Mouse (Mus musculus) kidney, postnatal 14 days (tissue): Measurements from ENCODE around the gene Pnkp.
A peak's percentile ranks its signal among the peaks of the same experiment; 100 is the strongest.

ENCODE experiments used
- DNase-seq: peaks from one replicate; pipeline ENCODE4 v3.0.0; 2022; ENCODE audit warnings: mixed read lengths

The Pnkp gene

DNA sequence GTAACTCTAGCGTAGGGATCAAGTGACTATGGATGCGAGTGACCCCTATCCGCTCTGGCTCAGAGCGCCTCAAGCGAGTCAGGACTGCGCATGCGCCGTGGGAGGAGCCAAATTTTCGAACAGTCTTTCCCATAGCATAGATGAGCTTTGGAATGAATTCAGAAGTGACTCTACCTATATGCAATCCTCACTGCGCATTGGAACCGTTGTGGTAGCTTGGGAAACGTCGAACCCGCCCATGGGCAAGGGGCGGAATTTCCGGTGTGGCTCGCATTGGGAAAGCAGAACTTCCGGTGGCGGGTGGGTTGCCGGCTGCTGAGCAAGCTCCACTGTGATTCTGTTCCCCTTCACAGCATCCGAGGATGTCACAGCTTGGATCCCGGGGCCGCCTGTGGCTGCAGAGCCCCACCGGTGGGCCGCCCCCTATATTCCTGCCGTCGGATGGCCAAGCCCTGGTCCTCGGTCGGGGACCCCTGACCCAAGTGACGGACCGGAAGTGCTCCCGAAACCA, at the start of gene Pnkp:
TSS of gene Pnkp (plus strand) at position 98 of the 511 bp plus-strand sequence.
- peak; percentile 88 for DNase-seq

DNA sequence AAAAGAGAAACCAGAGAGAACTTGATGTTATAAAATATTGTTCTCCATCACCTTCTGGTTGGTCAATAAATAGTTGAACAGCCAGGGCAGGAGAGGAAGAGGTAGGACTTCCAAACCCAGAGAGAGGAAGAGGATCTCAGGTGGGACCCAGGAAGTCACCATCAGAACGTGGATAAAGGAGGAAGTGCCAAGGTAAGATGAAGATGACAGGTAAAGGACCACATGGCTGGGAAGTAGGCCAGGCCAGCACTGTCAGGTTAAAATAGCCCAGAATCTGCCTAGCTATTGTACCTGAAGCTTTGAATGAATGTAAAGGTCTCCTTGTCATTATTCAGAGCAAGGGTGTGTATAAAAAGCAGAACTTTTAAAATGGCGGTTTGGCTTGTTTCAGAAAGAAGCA, 48.0 kb upstream of the Pnkp start:
- DNase-seq, result no peak

DNA sequence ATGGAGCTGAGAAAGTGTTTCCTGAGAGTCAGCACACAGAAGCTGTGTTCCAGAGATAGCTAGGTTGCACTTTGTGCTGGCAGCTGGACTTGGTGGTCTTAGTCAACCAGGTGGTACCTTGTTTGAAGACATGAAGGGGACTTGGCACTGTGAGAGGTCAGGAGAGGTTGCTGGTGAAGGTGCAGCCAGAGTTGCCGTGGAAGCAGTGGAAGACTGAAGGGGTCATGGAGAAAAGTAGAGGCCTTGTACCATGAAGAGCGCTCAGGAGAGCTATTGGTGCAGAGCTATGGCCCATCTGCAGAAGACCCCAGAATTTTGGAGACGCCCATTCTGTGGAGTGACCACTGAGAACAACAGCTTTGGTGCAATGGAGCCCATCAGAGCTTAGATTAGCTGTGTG, 47.5 kb upstream of the Pnkp start:
- no peak for DNase-seq

DNA sequence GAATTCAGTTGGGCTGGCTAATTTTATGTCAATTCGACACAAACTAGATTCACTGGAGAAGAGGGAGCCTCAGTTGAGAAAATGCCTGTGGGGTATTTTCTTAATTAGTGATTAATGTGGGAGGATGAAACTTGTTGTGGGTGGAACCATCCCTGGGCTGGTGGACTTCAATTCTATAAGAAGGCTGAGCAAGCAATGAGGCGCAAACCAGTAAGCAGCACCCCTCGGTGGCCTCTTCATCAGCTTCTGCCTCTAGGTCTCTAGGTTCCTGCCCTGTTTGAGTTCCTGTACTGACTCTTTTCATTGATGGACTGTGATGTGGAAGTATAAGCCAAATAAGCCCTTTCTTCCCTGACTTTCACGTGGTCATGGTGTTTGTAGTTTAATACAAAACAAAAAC, 46.6 kb upstream of the Pnkp start:
- DNase-seq, result no peak

DNA sequence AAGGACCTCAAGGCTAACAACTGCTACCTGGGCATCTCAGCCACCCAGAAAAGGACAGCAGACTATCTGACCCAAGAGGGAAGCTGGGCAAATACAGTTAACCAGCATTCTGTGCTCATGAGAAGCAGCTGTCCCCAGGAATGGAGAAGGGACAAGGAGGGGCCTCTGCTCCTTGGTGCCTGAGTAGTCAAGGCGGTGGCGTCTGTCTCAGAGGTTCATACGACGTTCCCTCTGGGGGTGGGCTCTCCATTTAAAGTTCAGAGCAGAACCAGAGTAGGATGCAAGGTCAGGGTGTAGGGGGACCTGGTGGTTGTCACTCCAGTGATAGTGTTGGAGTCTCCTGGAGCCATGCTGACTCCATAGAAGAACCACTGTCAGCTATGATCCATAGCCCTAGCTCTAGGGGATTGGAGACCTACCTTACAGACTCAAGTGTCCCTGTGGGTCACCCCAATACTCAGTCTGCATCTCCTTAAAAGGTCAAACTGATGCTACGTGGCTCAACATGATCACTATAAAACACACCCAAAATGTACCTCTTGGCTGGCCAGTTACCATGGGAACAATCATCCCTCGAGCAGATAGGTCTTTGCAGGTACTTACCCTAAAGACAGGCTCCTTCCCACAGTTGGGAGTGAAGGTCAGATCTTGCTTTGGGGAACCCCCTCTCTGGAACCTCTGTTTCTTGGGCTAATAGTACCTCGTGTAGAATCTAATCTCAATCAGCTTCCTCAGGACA, 46.0 kb upstream of the Pnkp start:
- DNase-seq, result no peak

DNA sequence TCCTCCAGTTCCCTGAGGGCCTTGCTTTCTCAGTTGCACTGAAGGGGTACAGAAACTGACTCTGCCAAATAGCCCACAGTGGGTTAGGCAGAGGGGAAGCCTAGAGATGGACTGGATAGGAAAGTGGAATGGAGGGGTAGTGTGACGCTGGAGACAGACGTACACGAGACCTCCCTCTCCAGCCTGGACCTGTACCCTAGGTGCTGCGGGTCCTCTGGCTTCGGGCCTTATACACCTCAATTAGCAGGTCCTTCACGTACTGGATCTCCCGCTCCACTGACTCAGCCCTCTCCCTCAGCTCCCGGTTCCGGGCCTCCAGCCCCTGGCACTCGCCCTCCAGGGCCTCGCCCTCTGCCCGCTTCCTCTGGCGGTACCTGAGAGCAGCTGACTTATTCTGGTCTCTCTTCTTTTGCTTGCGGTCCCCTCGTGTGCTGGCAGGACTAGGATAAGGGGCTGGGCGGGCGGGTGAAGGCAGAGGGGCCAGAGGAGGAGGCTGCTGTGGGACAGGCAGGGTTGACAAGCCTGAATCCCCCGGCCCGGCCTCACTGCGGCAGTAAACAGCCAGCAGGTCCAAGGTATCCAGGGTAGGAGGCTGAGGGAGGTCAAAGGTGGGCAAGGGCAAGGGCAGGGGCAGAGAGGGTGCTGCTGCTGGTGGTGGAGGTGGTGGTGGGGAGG, 44.2 kb upstream of the Pnkp start:
- DNase-seq, result no peak

DNA sequence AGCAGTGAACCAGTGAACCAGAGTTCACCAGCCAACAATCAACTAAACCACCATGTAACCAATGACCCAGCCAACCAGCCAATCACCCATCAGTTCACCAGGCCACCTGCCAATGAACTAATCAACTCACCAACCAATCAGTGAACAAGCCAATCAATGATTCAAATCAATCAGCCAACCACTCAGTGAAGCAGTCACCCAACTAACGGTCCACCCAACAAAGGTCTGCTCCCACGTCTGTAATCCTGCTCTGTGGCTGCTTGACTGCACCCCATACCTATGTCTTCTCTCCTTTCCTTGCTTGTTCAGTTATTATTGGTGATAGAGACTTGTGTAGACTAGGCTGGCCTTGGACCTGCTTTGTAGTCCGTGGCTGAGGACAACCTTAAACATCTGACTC, 43.0 kb upstream of the Pnkp start:
- no peak for DNase-seq

DNA sequence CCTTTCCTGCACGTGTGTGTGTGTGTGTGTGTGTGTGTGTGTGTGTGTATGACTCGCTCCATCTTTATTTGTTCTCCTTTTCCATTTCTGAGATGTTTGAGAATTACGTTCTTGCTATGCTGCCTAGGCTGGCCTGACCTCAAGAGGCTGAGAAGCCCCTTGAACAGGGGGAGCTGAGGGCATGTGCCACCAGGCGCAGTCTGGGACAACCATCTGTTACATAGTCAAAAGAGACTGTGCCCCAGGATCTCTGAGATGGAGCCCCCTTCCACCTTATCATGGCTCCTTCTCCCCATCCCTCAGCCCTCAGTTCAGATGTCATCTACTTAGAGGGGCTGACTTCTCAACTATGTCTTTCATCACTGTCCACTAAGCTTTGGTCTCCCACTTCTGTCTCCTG, 42.5 kb upstream of the Pnkp start:
- DNase-seq, result no peak

DNA sequence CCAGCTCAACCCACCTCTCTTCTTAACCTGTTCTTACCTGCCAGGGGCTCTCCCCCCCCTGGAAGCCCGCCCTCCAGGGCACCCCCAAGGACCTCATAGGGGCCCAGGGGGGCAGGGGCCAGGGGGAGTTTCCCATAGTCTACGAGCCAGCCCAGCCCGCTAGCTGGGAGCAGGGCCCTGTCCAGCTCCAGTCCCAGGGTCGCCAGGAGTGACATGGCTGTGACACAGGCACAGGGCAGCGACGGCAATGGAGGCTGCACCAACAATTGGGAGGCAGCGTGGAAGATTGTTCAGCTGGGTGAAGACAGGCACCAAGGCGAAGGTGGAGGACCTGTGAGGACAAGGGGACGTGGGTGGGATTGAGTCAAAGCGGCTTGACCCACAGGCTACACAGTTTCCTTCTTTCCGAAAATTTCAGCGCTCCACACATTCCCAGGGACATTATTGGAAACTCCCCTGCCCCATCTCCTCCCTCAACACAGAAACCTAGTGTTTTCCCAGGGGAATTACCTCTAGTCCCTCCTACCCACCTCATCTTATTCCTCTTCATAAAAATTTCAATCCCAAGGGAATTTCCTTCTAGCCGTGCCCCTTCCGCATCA, 41.9 kb upstream of the Pnkp start:
- DNase-seq, result no peak

DNA sequence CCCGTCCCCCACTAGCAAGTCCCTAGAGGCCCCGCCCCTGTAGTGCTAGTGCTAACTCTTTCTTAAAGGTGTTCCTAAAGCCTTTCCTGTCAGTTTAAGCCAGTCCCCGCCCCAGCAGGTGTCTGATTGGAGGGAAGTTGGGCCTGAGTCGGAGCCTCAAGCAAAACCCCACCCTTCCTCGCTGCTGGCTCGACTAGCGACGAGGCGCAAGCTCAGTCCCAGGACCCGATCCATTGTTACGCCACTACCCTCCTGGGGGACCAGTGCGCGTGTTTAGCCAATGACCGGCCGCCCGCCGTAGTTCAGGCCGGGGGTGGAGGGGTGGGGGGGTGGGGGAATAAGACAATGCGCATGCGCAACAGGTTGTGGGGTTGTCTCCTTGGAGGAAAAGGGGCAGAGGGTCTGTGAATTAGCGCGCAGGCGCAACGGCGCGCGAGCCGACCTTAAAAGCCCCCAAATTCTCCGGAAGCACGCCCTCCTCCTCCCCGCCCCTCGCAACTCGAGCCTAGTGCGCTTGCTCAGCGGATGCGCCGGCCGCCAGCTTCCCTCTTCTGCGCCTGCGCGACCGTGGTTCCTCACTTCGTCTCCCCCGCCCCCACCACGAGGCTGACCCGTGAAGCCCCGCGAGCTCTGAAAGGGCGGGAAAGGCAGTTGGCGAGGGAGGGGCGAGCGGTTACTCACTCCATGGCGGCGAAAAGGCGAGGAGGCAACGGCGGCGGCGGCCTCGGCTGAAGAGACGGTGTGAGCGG, 41.0 kb upstream of the Pnkp start, which contains the start of the genes Nup62 and Il4i1:
TSS of gene Nup62 (plus strand) at position 368 of the 749 bp plus-strand sequence.
TSS of gene Il4i1 (plus strand) at position 667 of the 749 bp plus-strand sequence.
- DNase-seq, result peak; percentile 100

DNA sequence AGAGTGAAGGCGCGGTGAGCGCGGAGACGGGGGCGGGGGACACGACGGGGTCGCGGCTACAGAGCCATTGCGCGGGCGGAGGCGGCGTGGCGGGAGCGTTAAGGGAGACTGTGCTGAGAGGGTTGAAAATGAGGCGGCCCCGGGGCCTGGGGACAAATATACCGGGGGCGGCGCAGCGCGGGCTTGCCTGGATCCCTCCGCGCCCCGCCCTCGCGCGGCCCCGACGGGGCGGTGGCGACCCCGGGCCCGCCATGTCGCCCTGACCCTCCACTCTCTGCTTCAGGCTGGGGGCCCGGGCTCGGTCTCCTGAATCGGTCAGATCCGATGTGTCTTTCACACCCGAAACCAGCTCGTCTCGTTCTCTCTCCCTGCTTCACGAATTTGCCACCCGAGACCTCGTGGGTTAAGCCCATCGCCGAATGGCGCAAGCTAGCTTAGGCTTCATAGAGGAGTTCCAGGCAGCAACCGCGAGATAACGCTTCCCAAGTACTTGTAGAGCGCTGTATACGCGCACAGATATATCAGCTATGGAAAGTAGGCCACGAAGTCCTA, 40.4 kb upstream of the Pnkp start, which contains the start of gene Atf5:
TSS of gene Atf5 (minus strand) at position 189 of the 552 bp plus-strand sequence.
- DNase-seq, result peak; percentile 76

DNA sequence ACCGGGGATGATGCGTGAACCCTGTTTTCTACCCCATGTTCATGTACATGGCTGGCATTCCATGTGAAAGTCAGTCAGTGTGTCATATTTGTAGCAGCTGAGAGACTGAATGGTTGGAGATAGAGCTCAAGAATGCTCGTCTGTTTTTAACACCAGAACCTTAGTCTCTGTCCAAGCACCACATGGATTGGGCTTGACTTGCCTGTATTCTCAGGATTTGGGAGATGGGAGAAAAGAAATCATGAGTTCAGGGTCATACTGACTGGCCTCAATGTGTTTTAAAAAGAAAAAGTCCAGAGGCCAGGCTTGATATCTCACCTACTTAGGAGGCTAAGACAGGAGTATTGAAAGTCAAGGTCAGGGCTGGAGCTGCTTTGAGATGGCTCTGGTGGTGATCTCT, 39.5 kb upstream of the Pnkp start:
- no peak for DNase-seq

DNA sequence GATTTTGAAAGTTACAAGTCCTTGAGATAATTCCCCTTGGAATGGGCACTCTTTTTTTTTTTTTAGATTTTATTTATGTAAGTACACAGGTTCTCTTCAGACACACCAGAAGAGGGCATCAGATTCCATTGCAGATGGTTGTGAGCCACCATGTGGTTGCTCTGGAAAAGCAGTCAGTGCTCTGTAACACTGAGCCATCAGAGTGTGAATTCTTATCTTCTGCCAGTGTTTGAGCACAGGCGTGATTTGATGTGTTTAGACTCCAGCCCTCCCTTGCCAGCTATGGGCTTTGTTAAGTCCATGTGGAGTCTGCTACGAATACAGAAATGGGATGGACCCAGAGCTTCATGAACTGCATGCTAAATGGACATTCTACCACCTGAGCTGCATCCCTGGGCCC, 38.8 kb upstream of the Pnkp start:
- DNase-seq, result no peak

DNA sequence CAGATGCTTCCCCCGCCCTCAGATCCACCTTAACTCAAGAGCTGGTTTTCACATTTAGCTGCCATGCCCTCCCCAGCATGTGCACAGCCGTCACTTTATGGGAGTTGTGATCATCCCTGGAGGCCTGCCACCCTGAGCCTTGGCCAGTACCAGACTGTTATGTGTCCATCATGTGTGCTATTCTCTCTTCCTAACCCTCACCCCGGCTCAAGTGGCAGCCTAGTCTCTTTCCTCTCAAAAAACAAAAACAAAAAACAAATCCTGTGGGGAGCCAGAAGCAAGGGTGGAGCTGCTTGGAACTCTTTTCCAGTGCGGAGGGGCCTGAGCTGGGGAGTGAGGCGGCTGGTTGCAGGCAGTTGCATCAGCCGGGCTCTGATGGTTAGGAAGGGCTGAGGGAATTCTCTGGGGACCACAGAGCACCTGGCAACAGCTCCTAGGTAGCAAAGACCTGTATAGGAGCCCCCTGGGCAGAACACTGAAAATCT, 38.1 kb upstream of the Pnkp start:
- no peak for DNase-seq

DNA sequence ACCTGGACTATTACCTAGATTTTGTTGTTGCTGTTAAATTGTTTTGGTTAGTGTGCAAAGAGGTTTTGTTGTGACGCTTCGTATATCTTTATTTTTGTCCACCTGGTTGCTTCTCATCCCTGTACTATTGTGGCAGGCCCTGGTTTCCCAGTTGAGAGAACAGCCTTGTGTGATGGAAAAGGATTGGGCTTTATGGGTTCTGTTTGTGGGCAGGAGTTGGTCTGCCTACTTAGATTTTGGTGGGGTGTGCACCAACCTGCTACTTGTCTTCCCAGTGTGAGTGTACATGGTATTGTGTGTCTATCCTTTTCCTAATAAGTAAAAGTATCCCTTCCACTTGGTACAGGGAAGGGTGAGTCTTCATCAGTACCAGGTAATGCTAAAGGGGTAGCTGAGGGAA, 37.5 kb upstream of the Pnkp start:
- no peak for DNase-seq

DNA sequence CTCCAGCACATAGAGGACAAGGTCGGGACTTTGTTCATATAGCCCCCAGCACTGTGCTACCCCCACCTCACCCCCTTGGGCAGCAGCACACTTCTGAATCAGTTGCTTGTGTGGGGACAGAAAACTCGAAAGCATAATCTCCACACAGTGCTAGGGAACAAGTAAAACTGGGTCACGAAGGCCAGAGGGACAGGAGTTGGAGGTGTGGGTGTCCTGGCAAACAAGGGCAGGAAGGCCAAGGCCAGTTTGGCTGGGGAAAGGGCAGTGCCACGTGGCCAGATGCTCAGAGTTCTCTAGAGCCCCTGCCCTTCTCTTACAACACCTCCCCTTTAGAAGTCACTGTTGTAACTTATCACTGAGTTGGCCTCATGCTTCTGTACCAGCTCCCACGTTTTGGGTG, 37.1 kb upstream of the Pnkp start:
- DNase-seq, result no peak

DNA sequence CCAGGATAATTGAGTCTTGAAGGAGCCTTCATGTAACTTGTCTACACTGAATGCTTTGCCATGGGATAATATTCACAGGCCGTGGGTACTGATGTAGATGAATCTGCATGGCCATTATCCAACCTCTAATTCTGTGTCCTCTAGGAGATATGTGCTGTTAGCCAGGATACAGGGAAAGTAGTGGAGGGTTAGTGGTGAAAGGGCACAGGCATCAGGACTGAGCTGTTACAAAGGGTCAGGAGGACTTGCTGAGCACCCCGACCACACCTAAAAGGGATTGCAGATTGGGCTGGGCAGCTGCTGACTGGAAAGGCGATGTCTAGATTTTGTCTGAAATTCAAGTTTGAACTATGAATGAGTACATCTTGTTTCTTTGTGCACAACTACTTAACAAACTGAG, 36.4 kb upstream of the Pnkp start:
- DNase-seq, result no peak

DNA sequence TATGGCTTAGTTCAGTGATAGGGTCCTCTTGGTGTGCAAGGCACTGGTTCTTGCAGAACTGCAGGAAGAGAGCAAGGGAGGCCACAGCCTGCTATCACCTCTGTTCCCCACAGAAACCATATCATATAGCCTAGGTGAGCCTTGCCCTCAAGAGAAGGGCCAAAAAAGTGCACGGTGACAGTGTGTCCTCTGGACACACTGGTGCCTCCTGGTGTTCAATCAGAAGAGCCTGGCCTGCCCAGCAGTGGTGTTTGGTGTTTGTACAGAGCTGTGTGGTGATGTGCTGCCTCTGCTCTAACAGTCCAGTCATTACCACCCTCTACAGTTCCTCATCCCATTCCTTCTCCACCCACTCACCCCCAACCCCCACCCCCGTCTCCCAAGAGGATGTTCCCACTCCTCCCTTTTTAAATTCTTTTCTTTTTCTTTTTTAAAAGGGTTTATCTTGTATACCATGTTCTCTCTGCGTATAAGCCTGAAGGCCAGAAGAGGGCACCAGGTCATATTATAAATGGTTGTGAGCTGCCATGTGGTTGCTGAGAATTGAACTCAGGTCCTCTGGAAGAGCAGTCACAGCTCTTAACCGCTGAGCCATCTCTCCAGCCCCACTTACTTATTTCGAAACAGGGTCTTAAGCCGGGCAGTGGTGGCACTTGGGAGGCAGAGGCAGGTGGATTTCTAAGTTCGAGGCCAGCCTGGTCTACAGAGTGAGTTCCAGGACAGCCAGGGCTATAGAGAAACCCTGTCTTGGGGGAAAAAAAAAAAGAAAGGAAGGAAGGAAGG, 35.1 kb upstream of the Pnkp start:
- no peak for DNase-seq

DNA sequence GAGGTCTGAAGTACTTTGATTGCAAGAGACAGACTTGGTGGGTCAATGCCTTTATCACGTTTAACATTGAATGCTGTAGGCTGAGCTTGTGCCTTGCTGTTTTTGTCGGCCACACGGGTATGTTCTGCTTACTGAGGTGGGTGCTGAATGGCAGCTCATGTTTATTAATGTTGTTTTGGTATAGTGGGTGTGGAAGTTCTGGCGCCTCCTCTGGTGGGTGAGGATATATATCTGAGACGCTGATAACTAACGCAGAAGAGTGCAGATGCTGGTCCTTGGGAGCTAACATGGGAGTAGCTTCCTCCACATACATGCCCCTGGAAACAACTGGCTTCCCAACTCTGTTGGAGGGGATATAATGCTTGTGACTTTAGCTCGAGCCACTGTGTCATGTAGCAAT, 33.5 kb upstream of the Pnkp start:
- DNase-seq, result no peak

DNA sequence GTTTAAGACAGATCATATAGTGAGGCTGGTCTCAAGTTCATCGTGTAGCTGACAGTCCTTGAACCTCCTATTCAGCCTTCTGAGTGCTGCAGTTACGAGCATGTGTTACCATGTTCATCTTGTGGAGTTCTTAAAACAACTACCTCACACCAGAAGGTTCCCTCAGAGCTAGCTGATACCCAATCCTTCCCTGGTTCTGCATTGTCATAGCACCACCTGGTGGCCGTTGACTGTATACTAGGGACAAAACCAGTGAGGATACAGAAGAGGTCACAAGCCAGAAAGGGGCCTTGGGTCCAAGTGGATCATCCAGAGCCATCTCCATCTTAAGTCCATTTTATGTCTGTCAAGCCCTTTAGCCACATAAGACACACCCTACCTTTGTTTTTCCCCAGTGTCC, 32.1 kb upstream of the Pnkp start:
- peak; percentile 79 for DNase-seq

DNA sequence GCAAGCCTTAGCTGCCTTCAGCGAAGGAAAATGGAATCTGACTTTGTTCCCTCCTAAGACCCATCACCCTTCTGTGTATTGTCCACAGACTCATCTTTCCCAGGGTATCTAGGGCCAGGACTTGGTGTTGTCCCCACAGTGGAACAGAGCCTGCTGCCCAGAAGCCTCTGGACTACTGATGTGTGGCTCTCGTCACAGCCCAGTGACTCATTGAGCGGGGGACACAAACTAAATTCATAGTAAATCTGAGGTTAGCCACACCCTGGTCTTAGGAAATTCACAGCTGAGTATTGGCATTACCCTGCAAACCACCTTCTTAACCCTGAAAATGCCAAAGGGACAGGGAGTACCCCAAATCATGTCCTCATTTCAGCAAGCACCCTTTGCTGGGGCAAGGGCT, 30.2 kb upstream of the Pnkp start:
- DNase-seq, result no peak

DNA sequence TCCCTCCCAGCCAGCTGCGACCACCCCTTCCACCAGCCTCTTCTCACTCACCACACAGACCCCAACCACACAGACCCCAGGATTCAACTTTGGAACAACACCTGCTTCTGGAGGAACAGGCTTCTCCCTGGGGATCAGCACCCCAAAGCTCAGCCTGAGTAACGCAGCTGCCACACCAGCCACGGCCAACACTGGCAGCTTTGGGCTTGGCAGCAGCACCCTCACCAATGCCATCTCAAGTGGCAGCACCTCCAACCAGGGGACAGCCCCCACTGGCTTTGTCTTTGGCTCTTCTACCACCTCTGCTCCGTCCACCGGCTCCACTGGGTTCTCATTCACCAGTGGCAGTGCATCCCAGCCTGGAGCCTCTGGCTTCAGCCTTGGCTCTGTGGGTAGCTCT, 28.2 kb upstream of the Pnkp start:
- no peak for DNase-seq
